Mouse (Mus musculus) left cerebral cortex, adult 8-10 months (tissue): Measurements from ENCODE around the gene Tkt. TPM values are rescaled to one million over a fixed set of nuclear protein-coding genes. Genes with fewer than 3 reads are reported as not detected.

ENCODE experiments used
- DNase-seq, 2 experiments: peaks; one replicate each; pipeline ENCODE4 v3.0.0; 2022; ENCODE audit warnings: low spot score in 2 of 2
- microRNA-seq, 2 experiments: library from miRNA; unstranded; fragments of <30 nt; microRNA quantifications; one replicate each; pipeline ENCODE4 v1.2.0; 2022
- total RNA-seq, 4 experiments: library from RNA; stranded (reverse); gene quantifications; 2 replicates each; pipeline ENCODE4 v1.2.4; 2022

Gene Tkt
- total RNA-seq, 4 experiments from 2014 or later: 204 to 217 (median 208) TPM

- no peak for DNase-seq
Measured at GRCm38 (mm10) chr14:30618746-30619275, 70.7 kb downstream of the Tkt start.

DNA sequence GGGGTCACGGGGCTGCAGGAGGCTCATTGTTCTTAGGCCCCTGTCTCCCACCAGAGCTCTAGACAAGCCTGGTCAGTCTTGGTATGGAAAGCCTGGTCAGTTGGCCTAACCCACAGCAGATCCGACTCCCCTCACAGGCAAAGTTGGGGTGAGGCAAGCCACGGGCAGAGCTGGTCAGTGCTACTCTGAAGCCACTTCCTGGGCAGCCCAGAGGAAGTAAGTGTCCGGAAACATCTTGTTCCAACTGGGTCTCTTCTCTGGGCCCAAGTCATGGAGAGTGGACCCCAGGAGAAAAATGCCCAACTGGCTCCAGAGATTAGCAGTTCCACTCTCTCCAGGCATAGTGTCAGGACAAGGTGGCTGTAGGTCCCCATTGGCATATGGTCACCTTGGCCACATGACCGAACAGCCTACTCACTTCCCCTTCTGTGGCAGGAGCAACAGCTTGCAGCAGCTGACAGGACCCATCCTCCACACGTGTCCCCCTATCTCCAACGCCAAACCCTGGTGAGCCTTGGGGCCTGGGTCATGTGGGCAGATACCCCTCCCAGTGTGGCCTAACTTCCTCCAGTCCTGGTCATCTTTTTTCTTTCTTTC lies 71.9 kb downstream of the Tkt start:
- no peak for DNase-seq

GRCm38 (mm10) chr14:30622130-30622529 lies 74.0 kb downstream of the Tkt start:
- no peak for DNase-seq

- no peak for DNase-seq
Measured at GRCm38 (mm10) chr14:30622556-30622955, 74.4 kb downstream of the Tkt start.

Small RNA genes within 50 kb of the gene (microRNA-seq; reads per million reads assigned to microRNA genes)
- gene Mir3076: 4.6 to 4.8 reads per million in 2 experiments

Other genes starting within 250 kb of the Tkt start
- gene Dcp1a, start 68.8 kb upstream of the Tkt start, total RNA-seq: 10 to 100 TPM; 20.2 to 25.2 (median 24.3) TPM
- gene Cacna1d, start 56.9 kb upstream of the Tkt start, total RNA-seq: 10 to 100 TPM; 45.2 to 48.8 (median 46.9) TPM
- gene Prkcd, start 77.9 kb downstream of the Tkt start, total RNA-seq: 10 to 100 TPM; 16.0 to 47.2 (median 18.0) TPM
- gene Rft1, start 106.0 kb downstream of the Tkt start, total RNA-seq: 10 to 100 TPM; 11.9 to 13.7 (median 13.2) TPM
- 10 to 100 TPM; 36.1 to 43.5 (median 36.7) TPM for gene Sfmbt1, start 166.5 kb downstream of the Tkt start, total RNA-seq